Mouse (Mus musculus) ovary, postnatal 10 days (tissue): Measurements from ENCODE around the gene Gstt1.
"Not testable (repeated sequence)": the region's sequence is repeated elsewhere in the genome, so short reads cannot be mapped to it uniquely, and the experiment has no call there.

Source experiments
- DNase-seq: peaks from one replicate; pipeline ENCODE4 v3.0.0; 2022; ENCODE audit warnings: low spot score

Gstt1 gene

DNA sequence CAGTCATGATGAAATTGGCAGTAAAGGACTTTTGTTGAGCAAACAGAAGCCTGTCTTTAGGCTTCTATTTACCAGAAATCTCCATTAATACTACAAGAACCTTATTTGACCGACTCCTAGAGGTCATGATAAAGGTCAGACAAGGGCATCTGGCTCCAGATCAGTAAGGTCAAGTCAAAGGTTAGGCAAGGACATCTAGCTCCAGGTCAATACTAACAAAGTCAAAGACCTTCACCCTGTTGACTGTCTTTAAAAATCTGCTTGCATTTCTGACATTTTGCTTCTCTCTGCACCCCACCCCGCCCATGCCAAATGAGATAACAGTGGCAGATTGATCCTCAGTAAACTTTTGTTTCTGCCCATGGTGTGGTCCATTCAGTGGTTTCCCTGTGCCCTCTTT, 5.8 kb upstream of the Gstt1 start:
- no peak for DNase-seq

DNA sequence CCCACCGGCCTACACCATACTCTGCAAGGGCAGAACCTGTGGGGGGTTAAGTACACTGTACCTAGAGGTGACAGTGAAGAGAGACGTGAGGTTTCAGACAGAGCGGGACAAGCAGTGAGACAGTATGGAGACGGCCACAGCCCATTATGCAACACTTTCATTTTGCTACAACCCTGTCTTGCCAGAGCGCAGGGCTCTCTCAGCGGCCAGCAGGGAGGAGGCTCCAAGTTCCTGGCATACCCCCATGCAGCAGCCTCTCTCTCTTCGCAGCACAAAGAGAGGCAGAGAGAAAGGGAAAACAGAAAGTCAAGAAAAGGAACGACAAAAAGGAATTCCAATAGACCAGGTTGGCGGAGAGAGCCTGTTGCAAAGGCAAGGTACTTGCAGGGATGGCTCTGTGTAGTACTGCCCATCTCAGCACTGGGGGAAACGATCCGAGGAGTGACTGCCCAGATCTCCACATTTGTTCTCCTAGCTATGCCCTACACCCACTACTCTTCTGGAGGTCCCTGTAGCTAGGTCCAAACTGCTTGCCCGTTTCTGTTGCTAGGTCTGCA, 687 bp downstream of the Gstt1 start:
- DNase-seq: peak; percentile 14

DNA sequence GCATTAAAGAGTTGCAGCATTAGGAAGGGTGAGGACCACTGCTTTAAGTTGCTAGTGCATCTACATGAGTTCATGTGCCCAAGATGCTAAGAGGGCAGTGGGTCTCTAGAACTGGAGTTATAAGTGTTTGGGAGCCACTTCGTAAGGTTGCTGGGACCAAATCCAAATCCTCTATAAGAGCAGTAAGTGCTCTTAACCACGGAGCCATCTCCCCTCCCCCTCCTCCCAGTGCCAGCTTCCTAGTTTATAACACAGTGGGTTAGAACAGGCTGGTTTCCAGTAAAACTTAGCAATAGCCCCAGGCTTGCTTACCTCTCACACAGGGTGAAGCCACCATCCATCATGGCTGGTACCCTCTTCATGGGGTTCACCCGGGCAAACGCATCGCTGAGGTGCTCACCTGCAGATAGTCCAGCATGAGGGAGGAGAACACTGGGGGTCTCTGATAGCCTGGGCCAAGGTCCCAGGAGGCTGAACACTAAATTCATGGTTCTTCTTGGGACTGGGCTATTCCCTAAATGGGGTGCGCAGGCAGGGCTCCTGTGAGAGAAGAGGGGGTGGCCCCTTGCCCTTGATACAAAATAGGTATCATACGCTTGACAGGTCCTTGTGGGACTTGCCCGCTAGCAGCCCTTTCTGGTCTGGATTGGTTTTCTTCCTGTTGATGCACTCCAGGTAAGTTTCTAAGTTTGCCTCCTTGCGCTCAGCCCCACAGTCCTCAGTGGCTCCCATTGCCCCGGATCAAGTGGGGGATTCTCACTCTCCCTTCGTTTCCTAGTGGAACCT, 1.5 kb downstream of the Gstt1 start:
- no peak for DNase-seq

DNA sequence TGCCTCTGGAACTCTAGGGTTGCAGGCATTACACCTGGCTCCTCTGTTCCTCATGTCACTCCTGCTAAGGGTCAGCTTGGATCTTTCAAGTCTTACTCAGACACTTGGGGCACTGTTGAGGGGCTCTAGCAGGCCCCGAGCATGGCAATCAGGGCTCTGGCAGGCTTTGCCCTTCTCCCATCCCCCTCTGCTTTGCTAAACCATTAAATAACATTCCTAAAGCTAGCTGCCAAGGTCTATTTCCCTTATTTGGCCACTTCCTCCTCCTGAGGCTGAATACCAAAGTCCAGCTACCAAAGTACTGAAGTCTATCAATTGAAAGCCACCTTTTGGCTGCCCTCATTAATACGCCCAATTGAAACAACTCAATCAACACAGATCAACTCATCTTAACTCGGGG, 3.5 kb downstream of the Gstt1 start:
- DNase-seq: no peak

DNA sequence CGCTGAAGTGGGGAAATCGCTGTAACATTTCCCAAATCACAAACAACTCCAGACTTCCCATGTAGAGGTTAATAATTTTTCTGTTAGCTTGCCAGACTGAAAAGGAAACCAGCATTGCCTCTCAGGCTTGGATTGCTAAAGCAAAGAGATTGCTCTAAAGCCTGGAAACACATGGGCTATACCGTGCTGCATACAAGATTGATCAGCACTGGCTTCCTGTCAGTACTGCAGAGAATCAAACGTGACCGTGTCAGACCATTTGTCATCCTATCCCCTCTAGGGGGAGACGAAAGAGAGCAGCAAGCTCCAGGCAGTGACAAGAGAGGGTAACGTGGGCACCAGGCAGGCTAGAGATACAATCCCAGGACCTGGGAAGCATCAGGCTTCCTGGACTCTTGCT, 7.6 kb downstream of the Gstt1 start:
- DNase-seq: no peak

DNA sequence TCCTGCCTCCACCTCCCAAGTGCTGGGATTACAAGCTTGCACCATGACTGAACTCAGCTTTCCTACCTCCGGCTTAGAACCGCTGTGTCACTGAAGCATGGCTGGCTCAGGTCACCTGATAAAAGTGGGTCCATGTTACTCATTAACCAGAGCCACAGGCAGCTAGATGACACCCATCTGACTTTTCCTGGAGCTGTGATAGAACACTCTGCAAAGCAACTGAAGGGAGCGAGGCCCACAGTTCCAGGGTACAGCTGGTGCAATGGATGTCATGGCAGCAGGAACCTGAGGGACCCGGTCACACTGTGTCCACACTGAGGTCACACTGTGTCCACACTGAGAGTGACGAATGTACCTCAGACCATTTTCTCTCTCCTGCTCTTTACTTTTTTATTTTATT, 8.5 kb downstream of the Gstt1 start:
- DNase-seq: no peak

DNA sequence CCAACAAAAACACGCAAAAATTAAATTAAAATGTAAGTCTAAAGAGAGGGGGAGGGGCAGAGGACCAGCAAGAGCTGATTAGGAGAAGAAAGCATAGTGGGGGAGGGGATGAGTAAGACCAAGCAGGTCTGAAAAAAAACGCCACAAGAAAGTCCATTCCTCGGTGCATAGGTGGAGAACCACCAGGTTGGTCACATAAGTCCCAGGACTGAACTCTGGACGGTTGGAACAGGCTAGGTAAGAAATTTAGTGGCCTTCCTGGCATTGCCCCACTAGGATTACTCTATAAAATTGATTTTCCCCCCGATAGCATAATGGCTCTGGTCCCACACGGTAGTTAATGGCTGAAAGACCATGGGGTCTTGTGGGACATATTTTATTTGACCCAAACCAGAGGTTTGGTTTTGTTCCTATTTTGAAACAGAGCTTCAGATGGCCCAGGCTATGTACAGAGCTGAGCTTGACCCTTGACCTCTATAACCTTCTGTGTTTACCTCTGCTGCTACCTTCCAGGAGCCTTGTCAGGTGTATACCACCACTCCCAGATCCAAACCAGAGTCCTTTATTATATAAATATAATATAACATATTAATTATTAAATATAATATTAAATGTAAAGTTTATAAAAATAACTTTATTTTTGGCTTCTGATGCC, 9.2 kb downstream of the Gstt1 start:
- no peak for DNase-seq

DNA sequence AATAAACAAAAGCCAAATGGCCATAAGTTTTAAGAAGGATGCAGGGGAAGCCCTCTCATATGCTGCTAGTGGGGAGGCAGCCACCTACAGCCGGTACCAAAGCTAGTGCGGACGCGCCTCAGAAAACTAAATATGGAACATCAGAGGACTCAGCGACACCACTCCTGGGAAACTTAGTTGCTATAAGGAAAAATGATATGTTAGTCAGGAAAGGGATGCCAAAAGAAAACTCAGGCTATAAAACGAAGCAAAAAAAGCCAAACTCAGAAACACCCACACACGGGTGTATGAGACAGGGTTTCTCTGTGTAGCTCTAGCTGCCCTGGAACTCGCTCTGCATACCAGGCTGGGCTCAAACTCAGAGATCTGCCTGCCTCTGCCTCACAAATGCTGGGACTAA, 10.1 kb downstream of the Gstt1 start:
- no peak for DNase-seq

DNA sequence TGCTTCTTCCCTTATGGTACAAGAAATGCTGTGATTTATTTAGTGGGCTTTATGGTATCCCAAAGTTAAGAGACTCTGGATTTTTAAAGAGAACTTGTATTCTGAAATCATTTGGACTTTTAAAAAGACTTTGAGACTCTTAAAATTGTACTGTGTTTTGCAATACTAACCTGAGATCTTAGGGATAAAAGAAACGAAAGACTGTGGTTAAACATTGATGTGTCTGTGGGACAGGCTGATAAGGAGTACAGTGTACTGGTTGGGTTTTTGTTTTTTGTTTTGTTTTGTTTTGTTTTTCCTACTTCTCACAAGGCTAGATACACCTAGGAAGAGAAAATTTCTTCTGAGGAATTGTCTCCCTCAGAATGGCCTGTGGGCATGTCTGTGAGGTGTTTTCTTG, 12.9 kb downstream of the Gstt1 start:
- no peak for DNase-seq

DNA sequence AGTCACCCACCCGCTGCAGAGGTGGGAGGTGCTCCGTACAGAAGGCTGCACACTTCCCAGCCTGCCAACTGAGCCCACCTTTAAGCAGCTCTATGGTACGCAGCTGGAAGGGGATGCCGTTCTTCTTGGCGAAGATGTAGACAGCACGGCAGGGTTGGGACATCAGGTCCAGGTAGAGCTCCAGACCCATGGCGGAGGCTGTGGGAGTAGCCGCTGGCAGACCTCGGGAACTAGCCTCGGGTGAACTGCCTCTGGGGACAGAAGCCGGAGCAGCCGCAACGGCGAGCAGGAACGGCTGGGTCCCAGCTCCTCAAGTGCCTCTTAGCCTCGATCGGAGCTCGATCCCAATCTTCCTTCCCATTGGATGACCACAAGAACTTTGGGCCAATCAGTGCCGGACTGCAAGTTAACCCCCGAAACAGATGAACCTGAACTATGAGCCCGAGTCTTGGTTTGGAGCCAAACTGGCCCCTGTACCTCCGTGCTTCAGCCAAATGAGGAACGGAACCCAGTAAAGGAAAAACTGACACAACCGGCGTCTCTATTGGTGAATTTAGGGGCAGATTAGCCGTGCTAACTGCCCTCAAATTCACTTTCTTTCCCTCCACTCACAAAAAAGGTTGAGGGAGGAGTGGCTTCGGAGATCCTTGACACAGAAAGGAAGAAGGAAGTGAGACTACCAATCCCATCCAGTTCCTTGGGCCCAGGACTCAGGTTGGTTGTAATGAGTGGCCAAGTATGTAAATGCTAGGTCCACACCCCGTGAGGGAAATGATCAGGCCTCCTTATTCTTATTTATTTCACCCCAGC, 17.4 kb downstream of the Gstt1 start, which contains the start of the genes Gm20441 and Gstt3:
Gene Gm20441, minus strand, starts transcription at position 186 of the 810 bp plus-strand sequence.
Gene Gstt3, minus strand, starts transcription at position 646 of the 810 bp plus-strand sequence.
- DNase-seq: no peak

DNA sequence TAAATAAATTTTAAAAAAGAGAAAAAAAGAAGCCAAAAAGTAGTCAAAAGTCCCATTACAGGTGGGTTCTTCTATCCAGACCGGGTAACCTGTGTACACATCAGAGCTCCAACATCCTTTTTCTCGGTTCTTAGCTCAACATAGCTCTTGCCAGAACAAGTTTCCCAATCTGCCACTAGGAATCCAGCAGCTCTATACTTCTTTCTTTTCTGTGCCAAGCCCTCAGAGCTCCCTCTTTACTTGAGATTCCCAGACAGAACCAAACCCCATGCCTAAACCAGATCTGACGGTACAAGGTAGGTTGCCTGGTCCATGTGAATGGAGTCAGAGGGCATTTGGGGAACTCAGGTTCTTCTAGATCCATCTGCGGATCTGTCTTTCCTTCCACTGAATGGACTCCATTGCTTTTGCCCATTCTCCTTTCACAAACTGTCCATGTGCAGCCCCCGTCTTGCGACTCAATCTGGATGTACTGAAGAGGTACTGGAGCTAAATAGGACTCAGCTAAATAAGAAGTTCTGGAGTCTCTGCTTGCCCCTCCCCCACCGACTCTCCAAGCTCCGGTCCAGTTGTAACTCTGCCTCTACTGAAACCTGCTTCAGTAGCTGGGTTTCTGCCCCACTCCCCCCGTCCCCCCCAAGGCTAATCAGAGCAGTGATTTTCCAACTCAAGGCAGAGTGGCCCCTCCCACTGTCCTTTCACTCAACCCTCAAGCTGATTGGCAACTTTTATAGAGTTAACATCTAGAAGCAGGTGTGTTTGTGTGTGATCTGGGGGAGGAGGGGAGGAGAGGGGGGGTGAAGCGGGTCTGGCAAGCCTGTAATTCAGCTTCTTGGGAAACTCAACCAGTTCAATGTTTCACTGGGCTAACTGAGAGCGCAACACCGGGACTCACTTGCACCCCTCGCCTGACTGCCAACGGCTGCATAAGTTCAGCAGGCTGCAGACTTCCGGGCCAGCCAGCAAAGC, 18.9 kb downstream of the Gstt1 start:
- DNase-seq: no peak

DNA sequence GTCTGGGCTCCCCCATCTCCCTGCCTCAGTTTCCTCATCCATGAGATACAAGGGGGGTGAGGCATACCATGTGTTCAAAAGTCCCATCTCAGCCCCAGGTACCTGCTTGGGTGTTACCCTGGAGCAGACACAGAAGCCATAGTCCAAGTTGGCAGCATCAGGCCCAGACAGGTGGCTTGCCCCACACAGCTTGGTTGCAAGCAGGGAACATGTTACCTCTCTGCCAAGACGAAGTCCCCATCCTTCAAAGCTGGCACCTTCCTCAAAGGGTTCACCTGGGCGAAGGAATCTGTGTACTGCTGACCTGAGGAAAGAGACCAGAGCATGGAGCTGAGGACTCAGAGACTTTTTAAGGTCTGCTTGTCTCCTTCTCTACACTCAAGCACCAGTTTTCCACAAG, 20.5 kb downstream of the Gstt1 start:
- DNase-seq: no peak

DNA sequence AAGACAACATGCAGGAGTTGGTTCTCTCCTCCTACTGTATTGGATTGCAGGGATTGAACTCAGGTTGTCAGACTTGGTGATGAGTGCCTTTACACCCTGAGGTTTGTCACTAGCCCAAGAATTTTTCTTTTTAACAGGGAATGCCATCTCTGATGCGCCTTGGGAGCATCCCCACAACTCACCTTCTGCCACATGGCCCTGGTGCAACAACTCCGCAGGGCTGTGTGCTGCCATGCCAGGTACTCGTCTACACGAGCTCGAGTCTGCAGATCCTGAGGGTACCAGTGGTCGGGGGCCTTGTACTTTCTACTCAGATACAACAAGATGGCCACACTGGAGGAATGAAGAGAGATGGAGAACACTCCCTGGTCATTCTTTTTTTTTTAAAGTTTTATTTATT, 21.8 kb downstream of the Gstt1 start:
- no peak for DNase-seq

DNA sequence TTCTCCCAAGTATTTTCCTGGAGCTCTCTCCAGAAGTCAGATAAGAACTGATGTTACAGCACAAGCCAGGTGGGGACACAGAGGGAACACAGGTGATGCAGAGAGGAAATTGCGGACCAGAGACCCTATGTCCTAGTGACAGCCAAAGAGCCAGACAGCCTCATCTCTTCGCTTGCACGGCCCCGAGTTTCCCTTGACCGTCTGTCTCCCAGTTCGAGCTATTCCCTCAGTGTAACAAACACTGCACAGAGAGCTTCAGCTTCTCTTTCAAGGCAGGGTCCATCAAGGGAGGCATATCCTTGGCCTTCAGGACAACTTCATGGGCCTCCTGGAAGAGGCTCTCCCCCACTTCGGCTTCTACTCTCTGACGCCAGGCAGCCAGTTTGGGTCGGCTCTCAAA, 23.8 kb downstream of the Gstt1 start:
- DNase-seq: no peak

DNA sequence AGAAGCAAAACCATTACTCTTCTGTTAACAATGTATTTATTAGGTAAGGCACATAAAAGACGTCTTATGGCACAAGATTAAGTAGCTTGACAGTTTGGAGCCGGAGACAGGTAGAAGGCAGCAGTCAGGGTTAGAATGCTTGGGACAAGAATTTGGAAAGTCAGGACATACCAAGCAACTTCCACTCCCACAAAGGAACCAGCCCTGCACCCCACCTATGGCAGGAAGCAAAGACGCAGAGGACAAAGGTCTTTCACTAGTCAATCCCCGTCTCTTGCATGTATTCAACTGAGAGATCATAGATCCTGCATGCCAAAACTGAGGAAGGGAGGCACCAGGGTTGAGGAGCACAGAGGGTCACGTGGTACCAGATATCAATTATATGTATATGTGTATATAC, 24.3 kb downstream of the Gstt1 start:
- DNase-seq: no peak

DNA sequence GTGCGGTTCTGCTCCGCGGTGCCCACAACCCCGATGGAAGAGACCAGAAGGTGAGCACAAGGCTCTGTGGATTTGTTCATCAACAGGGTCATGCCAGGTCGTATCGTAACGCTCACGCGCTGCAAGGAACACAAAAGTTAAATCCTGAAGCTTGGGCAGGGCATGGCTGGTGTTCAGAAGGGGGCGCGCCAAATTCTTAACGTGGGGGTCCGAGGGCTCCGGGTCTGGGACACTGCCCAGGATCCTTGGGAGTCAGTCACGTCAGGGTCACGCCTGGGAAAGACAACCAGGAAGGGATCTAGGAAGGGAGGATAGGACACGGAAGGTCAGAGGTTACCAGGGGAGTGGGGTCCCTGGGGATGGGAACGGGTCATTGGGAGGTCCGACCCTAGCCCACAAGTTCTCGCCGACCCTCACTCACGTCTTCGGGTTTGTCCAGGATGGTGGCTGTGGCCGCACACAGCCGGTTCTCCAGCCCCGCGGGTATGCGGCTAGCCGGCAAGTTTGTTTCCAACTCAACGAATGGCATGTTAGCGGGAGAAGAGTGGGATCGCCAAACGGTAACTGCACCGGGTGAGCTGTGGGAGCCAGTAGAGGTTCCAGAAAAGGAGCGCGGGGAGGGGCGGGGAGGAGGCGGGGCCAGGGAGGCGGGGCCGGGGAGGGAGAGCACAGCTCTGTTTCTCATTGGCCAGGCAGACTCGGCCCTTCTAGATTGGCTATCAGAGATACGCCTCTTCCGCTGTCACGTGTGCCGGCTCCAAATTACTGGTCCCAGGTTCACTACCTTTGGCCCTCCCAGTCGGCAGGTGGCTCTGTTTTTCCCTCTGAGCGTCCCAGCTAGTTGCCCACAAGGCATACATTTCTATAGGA, 25.4 kb downstream of the Gstt1 start, which contains the start of gene Ddt:
Gene Ddt, minus strand, starts transcription at position 620 of the 870 bp plus-strand sequence.
- DNase-seq: peak; percentile 58

DNA sequence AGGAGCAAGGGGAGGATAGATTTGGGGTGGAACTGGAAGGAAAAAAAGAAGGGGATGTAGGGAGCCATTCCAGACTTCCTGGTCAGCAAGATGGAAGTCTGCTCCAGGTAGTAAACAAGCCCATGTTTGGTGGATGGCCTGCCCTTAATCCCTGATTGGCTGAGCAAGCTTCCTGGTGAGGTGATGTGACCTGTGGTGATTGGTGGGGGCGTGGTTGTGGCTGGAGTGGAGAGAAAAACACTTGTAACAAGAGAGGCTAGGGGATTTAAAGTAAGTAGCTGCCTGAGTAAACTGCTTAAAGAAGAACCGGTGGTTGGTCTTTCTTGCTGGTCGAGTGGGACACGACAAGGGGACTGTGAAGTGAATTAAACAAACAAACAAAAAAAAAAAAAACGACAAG, 30.6 kb downstream of the Gstt1 start:
- DNase-seq: not testable (repeated sequence)

DNA sequence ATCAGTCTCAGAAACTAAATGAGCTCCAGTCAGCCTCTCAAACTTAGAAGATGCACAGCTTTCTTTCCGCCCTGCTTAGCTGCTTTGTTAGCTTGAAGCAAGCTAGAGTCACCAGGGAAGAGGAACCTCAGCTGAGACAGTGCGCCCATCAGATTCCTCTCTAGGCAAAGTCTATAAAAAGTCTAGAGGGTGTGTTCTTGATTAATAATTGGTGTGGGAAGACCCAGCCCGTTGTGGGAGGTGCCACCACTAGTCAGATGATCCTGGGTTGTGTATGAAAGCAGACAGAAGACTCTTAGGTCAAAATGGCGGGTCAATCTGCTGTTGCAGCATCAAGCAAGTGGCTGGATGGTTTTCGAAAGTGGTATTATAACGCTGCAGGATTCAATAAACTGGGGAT, 31.5 kb downstream of the Gstt1 start:
- no peak for DNase-seq

DNA sequence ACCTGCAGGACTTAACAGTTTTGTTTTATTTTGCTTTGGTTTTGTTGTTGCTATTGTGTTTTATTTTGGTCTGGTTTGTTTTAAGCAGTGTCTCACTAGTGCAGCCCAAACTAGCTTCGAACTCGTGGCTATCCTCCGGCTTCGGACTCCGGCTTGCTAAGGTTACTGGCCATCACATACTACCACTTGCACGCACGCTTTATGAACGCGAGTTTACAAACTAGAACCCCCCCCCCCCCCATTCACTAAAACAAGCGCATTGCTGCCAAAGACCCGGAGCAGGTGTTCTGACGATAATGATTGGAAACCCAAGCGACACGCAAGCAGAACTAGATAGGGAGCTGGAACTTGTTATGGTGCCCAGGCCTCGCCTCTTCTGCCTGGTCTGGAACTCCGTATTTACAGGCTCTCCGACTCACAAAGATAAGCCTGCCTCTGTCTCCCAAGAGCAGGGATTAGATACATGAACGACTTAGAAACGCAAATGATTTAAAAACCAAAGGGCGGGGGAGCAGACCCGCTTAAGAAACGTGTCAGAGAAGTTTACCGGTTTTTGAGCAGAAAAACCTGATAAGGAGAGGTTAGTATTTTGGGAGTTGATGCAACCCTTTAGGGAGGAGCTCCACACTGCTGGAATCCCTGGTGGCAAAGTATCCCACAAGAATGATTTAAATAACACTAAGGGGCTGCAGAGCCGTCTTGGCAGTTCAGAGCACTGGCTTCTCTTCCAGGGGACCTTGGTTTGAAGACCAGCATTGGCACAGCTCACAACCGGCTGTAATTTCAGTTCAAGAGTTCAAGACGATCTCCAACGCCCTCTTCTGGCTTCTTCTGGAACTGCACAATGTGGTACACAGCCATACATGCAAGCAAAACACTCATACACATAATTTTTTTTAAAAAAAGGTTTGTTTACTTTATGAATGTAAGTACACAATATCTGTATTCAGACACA, 33.6 kb downstream of the Gstt1 start:
- no peak for DNase-seq
